Mouse (Mus musculus): ENCODE results near the gene Ddc.

Ddc gene

GRCm38 (mm10) chr11:11904995-11905394 is 7.1 kb upstream of the Ddc start:
- no peak for DNase-seq

- DNase-seq: peak; percentile 30
Observed at GRCm38 (mm10) chr11:11901509-11901908, 3.6 kb upstream of the Ddc start.

GRCm38 (mm10) chr11:11898496-11898895 is 552 bp upstream of the Ddc start:
- no peak for DNase-seq

- DNase-seq: no peak
Observed at GRCm38 (mm10) chr11:11895479-11895878, 2.5 kb downstream of the Ddc start.

- no peak for DNase-seq
Observed at GRCm38 (mm10) chr11:11893769-11894168, 4.2 kb downstream of the Ddc start.

GRCm38 (mm10) chr11:11892993-11893602 is 4.8 kb downstream of the Ddc start:
- no peak for DNase-seq

GRCm38 (mm10) chr11:11891832-11892231 is 6.1 kb downstream of the Ddc start:
- DNase-seq: no peak

- no peak for DNase-seq
Observed at GRCm38 (mm10) chr11:11890139-11890741, 7.7 kb downstream of the Ddc start.

GRCm38 (mm10) chr11:11888727-11889126 is 9.2 kb downstream of the Ddc start:
- DNase-seq: no peak

GRCm38 (mm10) chr11:11888051-11888450 is 9.9 kb downstream of the Ddc start:
- DNase-seq: no peak

GRCm38 (mm10) chr11:11886403-11886998 is 11.4 kb downstream of the Ddc start:
- no peak for DNase-seq

- DNase-seq: peak; percentile 64
Observed at GRCm38 (mm10) chr11:11885921-11886320, 12.0 kb downstream of the Ddc start.

- DNase-seq: no peak
Observed at GRCm38 (mm10) chr11:11885246-11885643, 12.7 kb downstream of the Ddc start.

- DNase-seq: peak; percentile 42
Observed at GRCm38 (mm10) chr11:11884533-11885245, 13.3 kb downstream of the Ddc start.

- no peak for DNase-seq
Observed at GRCm38 (mm10) chr11:11881783-11882155, 16.2 kb downstream of the Ddc start.

GRCm38 (mm10) chr11:11881026-11881782 is 16.7 kb downstream of the Ddc start:
- DNase-seq: no peak

- DNase-seq: no peak
Observed at GRCm38 (mm10) chr11:11880351-11880750, 17.6 kb downstream of the Ddc start.

- DNase-seq: no peak
Observed at GRCm38 (mm10) chr11:11879699-11880002, 18.3 kb downstream of the Ddc start.

- DNase-seq: no peak
Observed at GRCm38 (mm10) chr11:11878981-11879698, 18.8 kb downstream of the Ddc start.

- DNase-seq: peak; percentile 78
Observed at GRCm38 (mm10) chr11:11878278-11878980, 19.5 kb downstream of the Ddc start.

GRCm38 (mm10) chr11:11877891-11878277 is 20.1 kb downstream of the Ddc start:
- peak; percentile 57 for DNase-seq

- no peak for DNase-seq
Observed at GRCm38 (mm10) chr11:11876366-11876765, 21.6 kb downstream of the Ddc start.

Measured in embryo, embryonic 11 days (tissue).